Mouse (Mus musculus) limb, embryonic 15.5 days (tissue): ENCODE results near the gene Mfsd12. TPM values are rescaled to one million over a fixed set of nuclear protein-coding genes. Genes with fewer than 3 reads are reported as not detected.

Source experiments
- ATAC-seq: fragments of 200-750 bp; cut with Nextera tagmentation; 2 replicates; pipeline ENCODE4 v1.8.0; 2017; ENCODE audit warnings: low read depth, moderate TSS enrichment; ENCODE audit not compliant: insufficient number of reproducible peaks, low FRiP score, low TSS enrichment
- H3K27ac ChIP-seq: fragments of 300-500 bp; sonication (generic); 2 replicates; pipeline ENCODE4 v1.5.1; 2015; ENCODE audit warnings: moderate library complexity, mild to moderate bottlenecking, inconsistent platforms
- H3K27me3 ChIP-seq: fragments of 300-500 bp; sonication (generic); 2 replicates; pipeline ENCODE4 v1.6.1; 2015; ENCODE audit warnings: inconsistent platforms
- H3K36me3 ChIP-seq: fragments of 300-500 bp; sonication (generic); 2 replicates; pipeline ENCODE4 v1.6.1; 2015; ENCODE audit warnings: inconsistent platforms
- H3K4me1 ChIP-seq: fragments of 300-500 bp; sonication (generic); 2 replicates; pipeline ENCODE4 v1.6.1; 2015; ENCODE audit warnings: inconsistent platforms
- H3K4me2 ChIP-seq: fragments of 300-500 bp; sonication (generic); 2 replicates; pipeline ENCODE4 v1.6.1; 2015; ENCODE audit warnings: mild to moderate bottlenecking, inconsistent platforms
- H3K4me3 ChIP-seq: fragments of 300-500 bp; sonication (generic); 2 replicates; pipeline ENCODE4 v1.5.1; 2015; ENCODE audit warnings: mild to moderate bottlenecking, inconsistent platforms
- H3K9ac ChIP-seq: fragments of 300-500 bp; sonication (generic); 2 replicates; pipeline ENCODE4 v1.6.1; 2015; ENCODE audit warnings: inconsistent platforms
- H3K9me3 ChIP-seq: fragments of 300-500 bp; sonication (generic); 2 replicates; pipeline ENCODE4 v1.6.1; 2016; ENCODE audit warnings: inconsistent platforms
- WGBS: fragments of 180-500 bp; shearing (Covaris S2); methylation state at CpG from one replicate; pipeline ENCODE4 v1.1.7; 2015; 5-methylcytosine and 5-hydroxymethylcytosine counted together
- polyA plus RNA-seq: library from polyadenylated mRNA; unstranded; fragments of >200 nt; fragmentation: Nextera tagmentation; extraction: Ambion mirVana; gene quantifications from 2 replicates; pipeline ENCODE4 v1.2.1, GENCODE M21; 2015

Gene Mfsd12
- polyA plus RNA-seq, 1 experiment from 2014 or later = 13.3 TPM

DNA sequence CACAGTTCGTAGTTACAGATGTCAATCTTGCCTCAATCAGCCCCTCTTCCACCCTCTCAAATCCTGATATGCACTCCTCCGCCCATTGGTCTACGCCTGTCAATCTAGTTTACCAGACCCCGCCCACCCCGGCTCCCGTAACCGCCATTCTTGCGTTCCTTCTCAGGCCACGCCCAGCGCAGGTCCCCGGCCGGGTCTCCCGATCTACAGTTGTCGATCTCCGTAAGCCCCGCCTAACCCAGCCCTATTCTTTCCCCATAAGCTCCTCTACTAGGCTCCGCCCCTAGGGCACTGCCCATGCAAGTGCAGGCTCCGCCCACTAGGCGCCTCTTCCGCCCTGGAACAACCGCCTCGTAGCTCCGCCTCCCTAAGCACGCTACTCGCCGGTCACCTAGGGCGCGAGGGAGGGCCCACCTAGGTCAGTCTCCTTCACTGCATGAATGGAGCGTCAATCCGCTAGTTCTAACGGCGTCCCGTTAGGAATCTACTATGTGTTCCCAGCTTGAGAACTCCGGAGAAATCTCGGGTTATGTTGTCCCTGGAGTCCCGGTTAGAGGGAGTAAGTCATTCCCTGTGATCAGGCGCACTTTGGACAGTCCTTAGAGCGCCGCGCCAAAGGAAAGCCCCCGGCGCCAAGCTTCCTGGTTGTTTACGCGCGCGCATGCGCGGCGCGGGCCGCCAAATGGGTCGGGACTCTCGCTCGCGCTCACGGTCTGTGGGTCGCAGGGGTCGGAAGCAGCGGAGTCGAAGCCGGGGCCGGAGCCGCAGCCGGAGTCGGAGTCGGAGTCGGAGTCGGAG is 36.5 kb upstream of the Mfsd12 start, which contains the start of gene Cactin:
Gene Cactin, plus strand, starts transcription at position 554 of the 798 bp plus-strand sequence.
- H3K4me2 ChIP-seq = peak within 1 kb of the TSS; percentile 74
- under 1% methylated on average over 68 of the region's 68 CpGs for WGBS
- H3K9ac ChIP-seq = peak within 1 kb of the TSS; percentile 96
- peak within 1 kb of the TSS; percentile 92 for H3K27ac ChIP-seq
- ATAC-seq = peak; percentile 94
- H3K27me3 ChIP-seq = no peaks in the 10 kb centered on the region
- H3K4me3 ChIP-seq = peak within 1 kb of the TSS; percentile 99
- H3K4me1 ChIP-seq = peaks cover 53% of the 10 kb centered on the region
- H3K36me3 ChIP-seq = peaks cover 62% of the 10 kb centered on the region
- H3K9me3 ChIP-seq = no peaks in the 10 kb centered on the region

DNA sequence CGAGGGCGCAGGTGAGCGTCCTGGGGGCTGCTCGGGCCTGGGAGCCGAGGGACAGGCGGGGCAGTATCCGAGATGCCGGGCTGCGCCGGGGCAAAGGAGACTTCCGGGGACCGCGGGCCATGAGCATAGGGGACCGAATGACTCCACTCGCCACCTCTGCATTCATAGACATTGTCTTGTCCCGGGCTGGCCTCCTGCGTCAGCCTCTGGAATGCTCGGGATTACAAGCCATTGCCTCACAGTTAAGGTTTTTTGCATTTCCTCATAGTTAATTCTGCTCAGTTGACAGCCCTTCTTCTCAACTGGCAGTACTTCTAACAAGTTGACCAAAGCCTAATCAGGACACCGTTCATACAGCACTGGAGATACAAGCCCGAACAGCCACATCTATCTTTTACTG is 35.9 kb upstream of the Mfsd12 start:
- Histone ChIP-seq H3K27me3 (no peaks in the 10 kb centered on the region), H3K4me3 (peak overlapping the region; percentile 99), H3K9ac (peak overlapping the region; percentile 96), H3K4me1 (peaks cover 50% of the 10 kb centered on the region), H3K4me2 (peak overlapping the region; percentile 74), H3K36me3 (peaks cover 62% of the 10 kb centered on the region), H3K27ac (peak overlapping the region; percentile 92), H3K9me3 (no peaks in the 10 kb centered on the region)
- WGBS = 3% methylated on average over 20 of the region's 20 CpGs
- no peak for ATAC-seq

DNA sequence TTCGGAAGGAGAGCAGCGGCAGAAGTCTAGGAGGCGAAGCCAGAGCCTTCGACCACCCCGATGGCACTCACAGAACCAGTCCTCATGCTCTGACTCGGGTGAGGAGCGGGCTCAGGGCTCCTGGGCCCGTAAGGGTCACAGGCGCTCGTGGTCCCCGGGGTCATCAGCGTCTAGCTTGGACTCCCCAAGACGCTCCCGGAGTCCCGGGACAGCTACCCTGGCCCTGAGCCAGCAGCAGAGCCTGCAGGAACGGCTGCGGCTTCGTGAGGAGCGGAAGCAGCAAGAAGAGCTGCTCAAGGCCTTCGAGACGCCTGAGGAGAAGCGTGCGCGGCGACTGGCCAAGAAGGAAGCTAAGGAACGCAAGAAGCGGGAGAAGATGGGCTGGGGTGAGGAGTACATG is 34.8 kb upstream of the Mfsd12 start:
- peak overlapping the region; percentile 74; the same call in 1 of the 2 replicates for H3K4me2 ChIP-seq
- WGBS = 93% methylated on average over 27 of the region's 27 CpGs
- H3K27ac ChIP-seq = no peak overlapping the region
- peak overlapping the region; percentile 99 for H3K4me3 ChIP-seq
- H3K36me3 ChIP-seq = peaks cover 66% of the 10 kb centered on the region
- peaks cover 40% of the 10 kb centered on the region for H3K4me1 ChIP-seq
- H3K9ac ChIP-seq = peak overlapping the region; percentile 96; the same call in 1 of the 2 replicates
- H3K27me3 ChIP-seq = no peaks in the 10 kb centered on the region
- ATAC-seq = no peak
- no peaks in the 10 kb centered on the region for H3K9me3 ChIP-seq

DNA sequence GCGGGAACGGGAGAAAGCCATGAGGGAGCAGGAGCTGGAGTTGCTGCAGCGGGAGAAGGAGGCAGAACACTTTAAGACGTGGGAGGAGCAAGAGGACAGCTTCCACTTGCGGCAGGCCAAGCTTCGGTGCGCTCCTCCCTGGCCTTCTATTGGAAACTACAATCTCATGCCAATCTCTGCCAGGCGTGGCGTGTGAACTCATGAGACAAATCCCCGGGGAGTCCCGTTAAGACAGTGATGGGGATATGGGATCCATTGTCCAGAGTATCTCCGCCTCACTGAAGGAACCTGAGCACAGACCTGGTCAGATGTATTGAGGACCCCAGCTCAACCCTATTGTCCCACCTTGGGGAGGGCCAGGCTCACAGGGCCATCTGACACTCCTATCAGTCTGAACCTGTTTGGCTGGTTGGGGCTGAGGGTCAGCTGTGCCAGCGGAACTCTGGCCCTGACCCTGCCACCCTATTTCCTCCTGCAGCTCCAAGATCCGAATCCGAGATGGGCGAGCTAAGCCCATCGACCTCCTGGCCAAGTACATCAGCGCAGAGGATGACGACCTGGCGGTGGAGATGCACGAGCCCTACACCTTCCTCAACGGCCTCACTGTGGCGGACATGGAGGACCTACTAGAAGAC is 34.0 kb upstream of the Mfsd12 start:
- WGBS = 91% methylated on average over 23 of the region's 23 CpGs
- Histone ChIP-seq H3K9ac (no peak overlapping the region), H3K4me3 (0 out of 2 replicates have a peak overlapping the region, but pooled peaks have one; percentile 99)

DNA sequence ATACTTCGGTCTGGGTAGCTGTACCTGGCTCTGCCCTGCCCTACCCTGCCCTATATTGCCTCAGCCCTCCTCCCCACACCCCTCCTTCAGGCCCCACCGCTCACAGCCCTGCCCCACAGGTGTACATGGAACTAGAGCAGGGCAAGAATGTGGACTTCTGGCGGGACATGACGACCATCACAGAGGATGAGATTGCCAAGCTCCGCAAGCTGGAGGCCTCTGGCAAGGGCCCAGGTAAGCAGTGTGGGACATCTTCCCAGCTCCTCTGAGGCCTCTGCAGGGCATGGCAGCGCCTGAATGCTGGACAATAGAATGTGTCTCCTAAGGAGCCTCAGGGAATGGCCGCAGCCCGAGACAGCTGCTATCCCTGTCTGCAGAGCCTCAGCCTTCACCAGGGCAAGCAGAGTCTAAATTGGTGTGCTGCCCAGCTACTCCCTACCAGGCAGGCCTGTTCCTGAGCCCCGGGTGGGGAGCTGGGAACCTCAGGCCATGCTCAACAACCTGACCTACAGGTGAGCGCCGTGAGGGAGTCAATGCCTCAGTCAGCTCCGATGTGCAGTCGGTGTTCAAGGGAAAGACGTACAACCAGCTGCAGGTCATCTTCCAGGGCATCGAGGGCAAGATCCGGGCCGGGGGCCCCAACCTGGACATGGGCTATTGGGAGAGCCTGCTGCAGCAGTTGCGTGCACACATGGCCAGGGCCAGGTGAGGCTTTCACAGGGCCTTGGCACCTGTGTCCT is 33.3 kb upstream of the Mfsd12 start:
- Histone ChIP-seq H3K9me3 (no peaks in the 10 kb centered on the region), H3K4me3 (no peak overlapping the region), H3K27me3 (no peaks in the 10 kb centered on the region), H3K36me3 (peaks cover 60% of the 10 kb centered on the region), H3K27ac (no peak overlapping the region), H3K4me2 (no peak overlapping the region), H3K4me1 (peaks cover 39% of the 10 kb centered on the region), H3K9ac (no peak overlapping the region)
- ATAC-seq = no peak
- WGBS = 93% methylated on average over 18 of the region's 18 CpGs

More for the DNA sequence above, 34.0 kb upstream of the Mfsd12 start:
- Histone ChIP-seq H3K36me3 (peaks cover 64% of the 10 kb centered on the region), H3K4me1 (peaks cover 39% of the 10 kb centered on the region), H3K27ac (no peak overlapping the region), H3K9me3 (no peaks in the 10 kb centered on the region), H3K27me3 (no peaks in the 10 kb centered on the region), H3K4me2 (no peak overlapping the region)
- ATAC-seq = no peak

DNA sequence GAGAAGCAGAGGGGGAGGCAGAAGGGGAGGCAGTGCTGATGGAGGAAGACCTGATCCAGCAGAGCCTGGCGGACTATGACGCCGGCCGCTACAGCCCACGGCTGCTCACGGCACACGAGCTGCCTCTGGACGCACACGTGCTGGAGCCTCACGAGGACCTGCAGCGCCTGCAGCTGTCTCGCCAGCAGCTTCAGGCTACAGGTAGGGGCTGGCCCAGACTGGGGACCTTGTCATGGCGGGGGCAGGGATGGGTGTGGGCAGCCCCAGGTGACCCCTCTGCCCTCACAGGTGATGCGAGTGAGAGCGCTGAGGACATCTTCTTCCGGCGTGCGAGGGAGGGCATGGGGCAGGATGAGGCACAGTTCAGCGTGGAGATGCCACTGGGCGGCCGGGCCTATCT is 32.1 kb upstream of the Mfsd12 start:
- 94% methylated on average over 21 of the region's 21 CpGs for WGBS
- no peak overlapping the region for H3K27ac ChIP-seq
- H3K9me3 ChIP-seq = no peaks in the 10 kb centered on the region
- H3K9ac ChIP-seq = no peak overlapping the region
- H3K4me2 ChIP-seq = no peak overlapping the region
- H3K4me1 ChIP-seq = peaks cover 40% of the 10 kb centered on the region
- ATAC-seq = no peak
- H3K36me3 ChIP-seq = peaks cover 60% of the 10 kb centered on the region
- H3K27me3 ChIP-seq = no peaks in the 10 kb centered on the region
- H3K4me3 ChIP-seq = no peak overlapping the region

DNA sequence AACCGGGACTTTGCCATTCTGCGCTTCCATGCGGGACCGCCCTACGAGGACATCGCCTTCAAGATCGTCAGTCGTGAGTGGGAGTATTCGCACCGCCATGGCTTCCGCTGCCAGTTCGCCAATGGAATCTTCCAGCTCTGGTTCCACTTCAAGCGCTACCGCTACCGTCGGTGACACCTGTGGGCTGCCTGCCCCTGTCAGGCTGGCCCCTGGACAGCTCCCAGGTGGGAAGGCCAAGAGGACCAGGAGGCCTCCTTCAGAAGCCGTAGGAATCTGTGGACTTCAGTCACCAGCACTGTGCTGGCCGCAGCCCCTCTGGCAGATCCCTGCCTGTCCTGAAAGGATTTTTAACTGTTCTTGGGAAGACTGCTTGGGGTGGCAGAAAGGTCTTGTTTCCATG is 31.5 kb upstream of the Mfsd12 start:
- 93% methylated on average over 18 of the region's 18 CpGs for WGBS
- H3K36me3 ChIP-seq = peaks cover 60% of the 10 kb centered on the region

DNA sequence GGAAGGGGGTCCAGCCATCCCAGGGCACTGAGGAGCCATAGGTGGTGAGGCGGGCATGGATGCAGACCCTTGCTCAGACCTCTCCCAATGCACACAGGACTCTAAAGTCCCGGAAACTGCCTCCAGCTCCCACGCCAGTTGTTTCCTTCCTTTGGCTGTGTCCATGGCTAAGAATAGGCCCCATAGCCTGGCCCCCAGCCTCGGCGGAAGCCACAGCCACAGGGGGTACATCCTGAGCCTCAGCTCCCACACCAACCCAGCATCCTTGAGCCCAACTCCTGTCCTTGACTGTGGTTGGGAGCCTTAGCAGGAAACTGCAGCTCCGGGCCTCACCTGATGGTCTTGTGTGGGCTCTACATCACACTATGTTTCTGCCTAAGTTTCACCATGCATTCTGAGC is 30.4 kb upstream of the Mfsd12 start:
- Histone ChIP-seq H3K9ac (no peak overlapping the region), H3K36me3 (peaks cover 60% of the 10 kb centered on the region)

More for the DNA sequence above, 31.5 kb upstream of the Mfsd12 start:
- Histone ChIP-seq H3K9ac (no peak overlapping the region), H3K4me3 (no peak overlapping the region), H3K9me3 (no peaks in the 10 kb centered on the region), H3K4me1 (peaks cover 46% of the 10 kb centered on the region), H3K27ac (no peak overlapping the region), H3K27me3 (no peaks in the 10 kb centered on the region), H3K4me2 (no peak overlapping the region)
- no peak for ATAC-seq

DNA sequence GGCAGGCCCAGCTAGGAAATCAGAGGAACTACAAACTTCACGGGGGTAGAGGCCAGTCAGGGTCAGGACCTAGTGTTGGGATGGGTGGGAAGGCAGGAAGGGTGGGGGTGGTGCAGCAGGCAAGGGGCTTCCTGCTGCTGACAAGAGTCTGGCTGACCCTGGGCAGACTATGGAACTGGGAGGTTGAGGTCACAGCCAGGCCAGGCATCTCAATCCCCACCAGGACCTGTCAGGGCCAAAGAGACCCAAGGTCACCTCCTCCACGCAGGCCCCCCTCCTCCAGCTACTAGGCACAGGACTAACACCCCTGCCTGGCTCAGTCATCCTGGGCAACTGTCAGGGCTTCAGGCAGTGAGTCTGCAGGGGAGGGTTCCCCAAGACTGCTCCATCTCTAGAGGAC is 29.3 kb upstream of the Mfsd12 start:
- peak overlapping the region; percentile 91 for H3K27ac ChIP-seq
- no peak overlapping the region for H3K4me2 ChIP-seq
- H3K9me3 ChIP-seq = no peaks in the 10 kb centered on the region
- peaks cover 9% of the 10 kb centered on the region for H3K27me3 ChIP-seq
- peaks cover 51% of the 10 kb centered on the region for H3K36me3 ChIP-seq
- no peak for ATAC-seq
- no peak overlapping the region for H3K9ac ChIP-seq
- H3K4me1 ChIP-seq = peaks cover 46% of the 10 kb centered on the region
- H3K4me3 ChIP-seq = no peak overlapping the region
- WGBS = 27% methylated on average over 2 of the region's 2 CpGs

More for the DNA sequence above, 30.4 kb upstream of the Mfsd12 start:
- Histone ChIP-seq H3K27me3 (no peaks in the 10 kb centered on the region), H3K4me2 (no peak overlapping the region), H3K4me1 (peaks cover 48% of the 10 kb centered on the region), H3K4me3 (no peak overlapping the region), H3K9me3 (no peaks in the 10 kb centered on the region), H3K27ac (no peak overlapping the region)
- ATAC-seq = no peak
- WGBS = 71% methylated on average over 6 of the region's 6 CpGs

DNA sequence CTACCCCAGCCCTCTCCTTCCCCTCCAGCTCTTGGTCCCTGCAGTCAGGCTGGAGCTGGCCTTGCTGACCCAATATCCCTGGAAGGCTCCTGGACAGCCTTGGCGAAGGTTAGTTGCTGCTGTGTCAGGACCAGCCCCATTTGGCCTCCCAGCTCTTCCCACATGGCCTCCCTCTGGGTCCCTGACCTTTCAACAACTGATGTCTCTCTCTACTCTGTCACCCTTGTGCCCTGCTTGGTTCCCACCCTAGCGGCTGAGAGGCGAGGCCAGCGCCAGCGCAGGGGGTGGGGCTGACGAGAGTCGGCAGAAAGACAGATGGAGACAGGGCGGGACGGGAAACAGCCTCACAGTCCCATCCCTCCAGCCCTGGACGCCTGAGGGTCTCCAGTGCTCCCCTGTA is 28.9 kb upstream of the Mfsd12 start, which contains the start of gene Tbxa2r:
Gene Tbxa2r, plus strand, starts transcription at position 346 of the 400 bp plus-strand sequence.
- peaks cover 46% of the 10 kb centered on the region for H3K4me1 ChIP-seq

DNA sequence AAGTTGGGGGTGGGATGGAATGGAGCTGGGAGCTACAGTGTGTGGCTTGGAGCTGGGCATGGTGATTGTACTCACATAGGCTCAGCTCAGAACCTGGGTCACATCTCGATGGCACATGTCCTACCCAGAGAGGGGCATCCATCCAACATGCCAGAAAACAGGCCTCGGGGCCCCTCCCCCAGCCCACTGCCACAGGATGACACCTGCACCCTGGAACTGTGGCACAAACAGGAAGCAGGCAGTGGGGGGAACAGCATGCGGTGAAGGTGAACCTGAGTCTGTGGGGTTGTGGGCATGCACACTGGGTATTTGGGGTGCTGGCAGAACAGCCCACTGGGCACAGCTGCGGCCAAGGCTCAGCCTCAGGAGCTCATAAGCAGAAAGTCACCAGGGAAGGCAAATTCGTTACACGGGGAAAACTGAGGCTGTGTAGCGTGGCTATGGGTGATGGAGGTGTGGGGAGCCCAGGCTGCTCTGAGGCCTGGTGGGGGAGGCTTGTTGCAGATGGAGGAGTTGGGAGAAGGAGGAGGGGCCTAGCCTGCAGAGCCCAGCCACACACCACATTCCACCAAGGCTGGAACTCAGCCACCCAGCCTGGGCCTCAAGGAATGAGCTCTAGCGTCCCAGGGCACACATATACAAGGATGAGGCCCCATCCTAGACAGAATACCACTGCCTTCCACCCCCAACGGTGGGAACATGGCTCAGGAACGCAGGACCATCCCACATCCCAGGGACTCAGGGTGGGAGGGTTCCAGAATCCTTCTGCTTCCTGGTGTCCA is 27.9 kb upstream of the Mfsd12 start:
- ATAC-seq = peak; percentile 63
- H3K27ac ChIP-seq = peak overlapping the region; percentile 91
- peak overlapping the region; percentile 5; the same call in 1 of the 2 replicates for H3K4me3 ChIP-seq
- 0 out of 2 replicates have a peak overlapping the region, but pooled peaks have one; percentile 7 for H3K9ac ChIP-seq
- H3K9me3 ChIP-seq = no peaks in the 10 kb centered on the region
- peaks cover 48% of the 10 kb centered on the region for H3K4me1 ChIP-seq
- peaks cover 36% of the 10 kb centered on the region for H3K36me3 ChIP-seq
- peaks cover 14% of the 10 kb centered on the region for H3K27me3 ChIP-seq
- H3K4me2 ChIP-seq = peak overlapping the region; percentile 29
- 45% methylated on average over 10 of the region's 10 CpGs for WGBS

More for the DNA sequence above, 28.9 kb upstream of the Mfsd12 start, which contains the start of gene Tbxa2r:
- no peak for ATAC-seq
- no peaks in the 10 kb centered on the region for H3K9me3 ChIP-seq
- H3K27ac ChIP-seq = peak within 1 kb of the TSS; percentile 91
- peaks cover 46% of the 10 kb centered on the region for H3K36me3 ChIP-seq
- WGBS = 14% methylated on average over 10 of the region's 10 CpGs
- no peak within 1 kb of the TSS for H3K9ac ChIP-seq
- peak within 1 kb of the TSS; percentile 29; the same call in 1 of the 2 replicates for H3K4me2 ChIP-seq
- H3K4me3 ChIP-seq = 0 out of 2 replicates have a peak within 1 kb of the TSS, but pooled peaks have one; percentile 7
- H3K27me3 ChIP-seq = peaks cover 11% of the 10 kb centered on the region
